Mouse (Mus musculus): ENCODE data around the gene Ccdc177.
"Not testable (repeated sequence)": the region's sequence is repeated elsewhere in the genome, so short reads cannot be mapped to it uniquely, and the experiment has no call there.

The Ccdc177 gene

DNA sequence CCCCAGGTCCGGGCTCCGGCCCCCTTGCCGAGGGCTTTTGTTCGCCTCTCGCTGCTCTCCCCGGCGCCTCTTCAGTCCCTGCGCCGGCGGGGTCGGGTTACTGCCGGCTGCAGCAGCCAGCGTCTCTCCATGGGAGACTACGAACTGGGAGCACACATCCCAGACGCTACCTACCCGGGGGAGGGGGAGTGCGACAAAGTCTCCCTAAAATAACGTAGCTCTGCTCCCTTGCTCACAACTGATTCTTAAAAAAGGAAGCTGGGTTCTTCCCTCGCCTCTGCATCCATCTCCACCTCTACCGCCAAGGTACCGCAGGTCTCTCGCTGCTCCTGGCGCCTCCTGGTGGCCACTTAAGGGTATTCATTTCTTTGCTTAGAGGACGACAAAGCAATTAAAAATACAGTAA is at the start of gene Ccdc177:
Gene Ccdc177, minus strand, starts transcription at position 292 of the 406 bp plus-strand sequence.
- DNase-seq (ENCODE audit: low spot score): peak; percentile 93

- no peak for DNase-seq (ENCODE audit: low spot score)
Measured at GRCm38 (mm10) chr12:80810005-80810404, 49.5 kb upstream of the Ccdc177 start.

GRCm38 (mm10) chr12:80807451-80808085 is 47.1 kb upstream of the Ccdc177 start:
- peak; percentile 67 for DNase-seq (ENCODE audit: low spot score)

- no peak for DNase-seq (ENCODE audit: low spot score)
Measured at GRCm38 (mm10) chr12:80804861-80805428, 44.5 kb upstream of the Ccdc177 start.

GRCm38 (mm10) chr12:80803924-80804323 is 43.4 kb upstream of the Ccdc177 start:
- DNase-seq (ENCODE audit: low spot score): no peak

- DNase-seq (ENCODE audit: low spot score): no peak
Measured at GRCm38 (mm10) chr12:80801443-80801842, 41.0 kb upstream of the Ccdc177 start.

DNA sequence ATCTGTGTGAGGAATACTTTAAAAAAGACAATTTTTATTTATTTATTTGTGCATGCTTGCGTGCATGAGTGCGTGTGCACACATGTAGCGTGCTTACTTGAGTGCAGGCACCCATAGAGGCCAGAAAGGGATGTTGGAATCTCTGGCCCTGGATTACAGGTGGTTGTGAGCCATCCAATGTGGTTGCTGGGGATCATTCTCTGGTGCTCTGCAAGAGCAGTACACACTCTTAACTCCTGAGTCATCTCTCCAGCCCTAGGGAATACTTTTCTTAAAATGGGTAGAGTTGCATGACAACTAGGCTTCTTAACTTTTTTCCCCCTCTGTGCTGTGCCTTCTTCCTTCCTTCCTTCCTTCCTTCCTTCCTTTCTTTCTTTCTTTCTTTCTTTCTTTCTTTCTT is 39.7 kb upstream of the Ccdc177 start:
- no peak for DNase-seq (ENCODE audit: low spot score)

DNA sequence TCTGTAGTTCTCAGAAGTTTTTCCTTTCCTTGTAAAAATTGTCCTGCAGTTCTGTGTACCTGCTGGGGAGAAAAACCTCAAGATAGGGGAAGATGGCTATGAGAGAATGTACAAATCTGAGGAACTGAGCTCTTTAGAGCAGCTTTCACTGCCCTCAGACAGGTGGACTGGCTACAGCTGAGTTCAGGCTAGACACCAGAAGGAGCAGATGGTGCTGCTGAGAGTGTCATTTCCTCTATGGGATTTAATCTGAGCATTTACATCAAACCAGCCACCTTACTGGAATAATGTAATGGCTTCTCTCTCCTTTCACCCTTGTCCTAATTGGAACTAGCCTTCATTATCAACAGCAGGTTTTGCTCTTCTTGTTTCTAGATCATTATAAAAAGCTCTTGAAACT is 37.8 kb upstream of the Ccdc177 start:
- DNase-seq (ENCODE audit: low spot score): no peak

GRCm38 (mm10) chr12:80794935-80795785 is 34.7 kb upstream of the Ccdc177 start:
- DNase-seq (ENCODE audit: low spot score): no peak

GRCm38 (mm10) chr12:80794522-80794921 is 34.0 kb upstream of the Ccdc177 start:
- no peak for DNase-seq (ENCODE audit: low spot score)

- no peak for DNase-seq (ENCODE audit: low spot score)
Measured at GRCm38 (mm10) chr12:80793535-80793934, 33.0 kb upstream of the Ccdc177 start.

DNA sequence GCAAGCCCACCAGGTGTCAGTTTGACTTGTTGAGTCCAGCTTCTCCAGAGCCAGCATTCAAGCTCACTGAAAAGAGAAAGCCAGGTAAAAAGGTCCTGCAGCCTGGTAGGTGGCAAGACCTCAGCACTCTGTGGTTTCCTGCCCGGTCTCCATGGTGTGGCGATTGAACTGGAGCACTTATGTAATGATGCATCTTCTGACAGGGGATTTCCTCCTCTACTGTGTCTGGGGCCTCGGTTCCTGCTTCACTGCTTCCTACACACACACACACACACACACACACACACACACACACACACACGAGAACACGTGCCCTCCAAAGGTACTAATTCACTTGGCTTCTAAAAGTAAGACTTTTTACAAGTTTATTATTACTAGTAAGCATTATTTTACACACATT is 32.4 kb upstream of the Ccdc177 start:
- DNase-seq (ENCODE audit: low spot score): no peak

DNA sequence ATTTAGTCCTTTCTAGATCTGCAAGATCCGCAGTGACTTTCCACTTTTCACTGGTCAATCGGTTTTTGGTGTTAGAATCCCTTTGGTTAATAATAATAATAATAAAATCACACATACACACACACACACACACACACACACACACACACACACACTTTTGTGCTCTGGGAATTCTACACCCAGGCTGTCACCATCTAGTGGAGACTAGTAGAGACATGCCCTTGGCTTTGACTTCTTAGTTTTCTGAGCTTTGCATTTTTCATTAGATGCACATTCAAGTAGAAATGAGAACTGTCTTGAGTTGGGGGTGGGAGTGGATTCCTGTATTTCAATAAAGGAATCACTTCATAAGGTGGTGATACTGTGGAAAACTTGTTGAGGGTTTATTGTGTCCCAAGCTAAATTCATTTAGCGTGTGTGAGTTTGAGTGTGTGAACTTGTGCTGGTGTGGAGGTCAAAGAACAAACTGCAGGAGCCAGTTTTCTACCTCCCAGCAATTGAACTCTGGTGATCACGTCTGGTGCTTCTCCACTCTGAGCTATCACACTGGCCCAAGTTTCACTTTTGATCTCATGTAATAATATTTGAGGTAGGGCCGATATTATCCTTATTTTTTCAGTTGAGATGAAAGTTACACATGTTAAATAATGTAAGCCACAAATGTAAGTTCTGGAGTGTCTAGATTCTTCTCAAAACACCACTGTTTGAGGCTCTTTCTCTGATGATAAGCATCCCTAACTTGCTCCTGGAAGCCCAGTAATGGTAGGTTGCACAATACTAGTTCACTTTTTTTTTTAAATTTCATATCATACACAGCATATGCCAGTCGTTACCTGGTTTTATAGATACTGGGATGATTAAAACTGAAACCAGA is 31.3 kb upstream of the Ccdc177 start:
- DNase-seq (ENCODE audit: low spot score): peak; percentile 42

DNA sequence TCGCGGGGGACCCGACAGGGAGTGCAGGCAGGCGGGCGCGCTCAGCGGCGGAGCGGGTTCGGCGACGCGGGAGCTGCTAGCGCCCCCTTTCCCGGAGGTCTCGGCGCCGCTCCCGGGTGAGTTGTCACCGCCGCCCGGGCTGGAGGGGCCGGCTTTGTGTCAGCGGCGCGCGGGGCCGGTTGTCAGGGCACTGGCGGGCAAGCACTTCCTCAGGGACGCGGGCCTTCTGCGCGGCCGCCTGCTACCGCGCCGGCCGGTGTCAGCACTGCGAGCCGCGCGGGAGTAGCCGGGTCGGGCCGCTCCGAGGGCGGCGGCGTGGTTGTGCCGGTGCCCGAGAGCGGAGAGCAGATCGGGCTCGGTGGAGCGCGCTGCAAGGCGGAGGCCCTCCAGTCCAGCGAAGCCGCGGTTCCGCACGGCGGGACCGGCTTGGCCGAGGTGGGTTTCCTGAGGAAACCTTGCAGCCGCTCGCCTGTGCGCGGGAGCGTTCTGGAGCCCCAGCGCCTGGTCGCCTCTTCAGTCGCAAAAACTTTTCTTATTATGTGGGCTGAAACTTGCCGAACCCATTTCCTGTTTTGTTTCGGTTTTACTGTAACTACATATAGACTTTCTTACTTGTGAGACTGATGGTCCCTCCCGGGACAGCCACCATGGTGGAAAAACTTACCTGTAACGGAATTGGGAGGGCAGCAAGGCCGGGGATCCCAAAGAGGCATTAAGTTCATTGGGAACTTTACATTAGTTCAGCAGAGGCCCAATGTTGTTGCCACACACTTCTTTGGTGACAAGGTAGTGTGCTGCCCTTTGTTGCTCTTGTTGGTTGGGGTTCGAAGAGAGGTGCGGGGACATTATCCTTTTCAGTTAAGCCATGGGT is 30.4 kb upstream of the Ccdc177 start:
- peak; percentile 28 for DNase-seq (ENCODE audit: low spot score)

DNA sequence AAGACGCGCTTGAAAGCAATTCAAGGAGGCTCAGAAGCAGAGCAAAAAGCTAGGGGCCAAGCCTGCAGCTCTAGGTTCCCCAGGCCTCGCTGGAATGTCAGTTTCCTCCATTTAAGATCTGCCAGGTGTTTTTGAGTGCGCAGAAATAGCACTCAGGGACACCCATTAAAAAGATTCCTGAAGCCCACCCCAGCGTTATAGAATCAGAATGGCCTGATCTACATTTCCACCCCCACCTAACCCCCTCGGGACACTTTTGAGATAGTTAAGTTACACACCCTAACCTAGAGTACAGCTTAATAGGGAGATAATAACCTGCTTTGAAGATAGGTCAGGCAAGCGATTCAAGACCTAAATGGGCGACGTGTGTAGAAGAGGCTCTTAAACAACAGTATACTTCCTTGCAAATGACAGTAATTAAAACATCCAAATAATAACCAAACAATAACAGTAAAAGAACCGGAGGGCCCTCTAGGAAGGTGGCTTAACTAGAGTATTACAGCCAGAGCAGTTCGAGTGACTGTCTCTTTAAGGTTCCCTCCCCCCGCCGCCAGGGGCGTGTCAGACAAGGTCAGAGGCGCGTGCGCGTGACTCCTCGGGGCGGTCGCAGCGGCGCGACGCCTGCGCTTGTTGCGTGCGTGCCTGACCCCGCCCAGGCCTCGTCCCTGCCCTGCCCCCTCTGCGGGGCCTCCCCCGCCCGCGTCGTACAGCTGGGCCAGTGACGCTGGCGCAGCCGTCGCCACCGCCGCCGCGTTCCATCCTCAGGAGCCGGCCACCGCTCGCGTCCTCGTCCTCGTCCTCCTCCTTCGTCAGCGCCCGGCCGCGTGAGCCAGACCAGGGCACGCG is 29.6 kb upstream of the Ccdc177 start, which contains the start of gene Susd6:
Gene Susd6, plus strand, starts transcription at position 662 of the 846 bp plus-strand sequence.
- DNase-seq (ENCODE audit: low spot score): peak; percentile 100

- not testable (repeated sequence) for DNase-seq (ENCODE audit: low spot score)
Measured at GRCm38 (mm10) chr12:80789276-80789675, 28.8 kb upstream of the Ccdc177 start.

DNA sequence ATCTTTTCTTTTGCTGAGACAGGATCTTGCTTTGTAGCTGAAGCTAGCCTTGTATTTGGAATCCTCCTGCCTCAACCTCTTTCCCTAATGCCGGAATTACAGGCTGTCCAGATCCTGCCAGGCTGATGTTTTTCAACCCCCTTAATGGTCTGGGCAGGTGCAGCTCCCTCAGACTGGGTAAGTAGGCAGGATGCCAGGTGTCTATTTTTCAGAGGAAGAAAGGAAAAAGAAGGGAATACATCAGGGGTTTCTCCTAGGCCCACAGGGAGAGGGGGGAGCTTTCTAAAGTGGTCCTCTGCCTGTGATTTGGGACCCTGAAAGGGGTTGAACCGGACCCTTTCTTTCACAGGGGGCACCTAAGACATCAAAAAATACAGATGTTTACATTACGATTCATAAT is 27.7 kb upstream of the Ccdc177 start:
- no peak for DNase-seq (ENCODE audit: low spot score)

DNA sequence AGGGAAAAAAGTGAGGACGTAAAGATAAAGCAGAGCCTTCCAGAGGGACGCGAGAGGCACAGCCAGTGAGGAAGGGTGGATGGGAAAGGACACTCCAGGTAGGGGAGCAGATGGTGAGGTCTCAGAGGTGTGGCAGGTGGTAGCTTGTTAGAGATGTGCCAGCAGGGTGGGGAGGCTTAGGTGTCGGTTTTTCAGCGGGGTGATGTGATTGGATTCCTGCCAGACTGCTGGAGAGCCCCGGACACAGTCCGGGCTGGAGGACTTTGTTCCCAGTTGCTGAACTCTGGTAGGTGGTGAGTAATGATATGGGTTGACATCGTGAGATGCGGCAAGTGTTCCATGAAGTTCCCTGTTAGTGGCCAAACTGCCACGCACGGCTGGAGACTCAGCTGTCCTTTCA is 27.1 kb upstream of the Ccdc177 start:
- DNase-seq (ENCODE audit: low spot score): no peak

GRCm38 (mm10) chr12:80786591-80786990 is 26.1 kb upstream of the Ccdc177 start:
- no peak for DNase-seq (ENCODE audit: low spot score)

GRCm38 (mm10) chr12:80785597-80785996 is 25.1 kb upstream of the Ccdc177 start:
- no peak for DNase-seq (ENCODE audit: low spot score)
